Mouse (Mus musculus): ENCODE data around the gene Mcm3ap.
A peak's percentile ranks its signal among the peaks of the same experiment; 100 is the strongest.

The Mcm3ap gene

DNA sequence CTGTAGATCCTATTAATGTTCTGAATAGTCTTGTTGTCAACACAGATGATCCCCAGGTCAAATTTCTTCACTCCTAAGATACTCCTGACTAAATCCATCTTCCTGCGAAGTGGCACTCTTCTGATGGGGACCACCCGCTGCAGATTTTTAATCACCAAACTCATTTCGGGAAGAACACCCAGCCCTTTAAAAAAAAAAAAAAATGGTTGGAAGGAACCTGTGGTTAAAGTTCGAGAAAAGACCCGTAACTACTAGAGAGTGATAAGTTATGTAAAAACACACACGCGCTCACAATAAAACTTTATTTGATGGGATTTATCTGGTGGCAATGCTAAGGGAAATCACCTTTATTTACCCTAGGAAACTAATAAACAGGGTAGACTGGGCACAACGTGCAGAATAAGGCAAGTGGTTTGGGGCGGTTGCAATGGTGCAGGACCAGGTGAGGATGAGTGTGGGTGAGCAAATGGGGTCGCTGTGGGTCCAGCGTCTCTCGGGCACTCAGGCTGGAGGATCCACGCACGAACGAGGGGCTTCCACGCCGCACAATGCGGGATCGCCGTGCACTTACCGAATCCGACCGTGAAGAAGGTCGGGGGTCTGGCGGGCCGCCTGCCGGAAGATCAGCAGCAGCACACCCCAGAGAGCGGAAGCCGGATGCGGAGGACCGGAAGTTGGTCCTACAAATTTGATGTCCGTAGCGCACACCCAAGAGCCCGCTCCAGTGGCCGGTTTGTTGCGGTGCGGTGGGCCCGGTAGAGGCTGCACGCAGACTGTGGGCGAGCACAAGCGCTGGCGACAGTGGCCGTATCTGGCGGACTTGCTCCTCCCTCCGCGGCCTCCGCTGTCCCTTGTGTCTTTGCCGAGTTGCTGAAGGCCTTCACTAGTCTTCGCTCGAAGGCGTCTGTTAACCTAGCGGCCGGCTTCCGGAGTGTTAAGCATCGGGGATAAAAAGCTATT, at the start of gene Mcm3ap, which contains the start of gene Ybey:
TSS of gene Mcm3ap (plus strand) at position 725 of the 960 bp plus-strand sequence.
TSS of gene Ybey (minus strand) at position 912 of the 960 bp plus-strand sequence.
- DNase-seq, result peak; percentile 90 to 93

DNA sequence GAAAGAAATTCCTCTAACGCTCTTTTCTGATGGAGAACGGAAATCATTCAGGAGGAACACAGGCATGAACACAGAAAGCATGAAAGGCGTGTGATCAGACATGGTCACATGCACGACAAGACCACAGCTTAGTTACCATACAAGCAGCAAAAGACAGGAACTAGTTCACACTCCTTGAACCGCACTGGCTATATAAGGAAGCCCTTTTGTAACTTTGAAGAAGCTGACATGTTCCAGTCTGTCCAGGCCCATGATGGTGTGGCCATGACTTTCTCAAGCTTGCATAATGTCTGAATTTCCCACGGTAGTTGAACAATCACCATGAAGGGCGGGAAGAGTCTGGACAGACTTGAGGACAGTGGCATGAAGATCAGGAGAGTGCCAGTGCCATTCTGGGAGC, 43.1 kb upstream of the Mcm3ap start:
- DNase-seq, result no peak

DNA sequence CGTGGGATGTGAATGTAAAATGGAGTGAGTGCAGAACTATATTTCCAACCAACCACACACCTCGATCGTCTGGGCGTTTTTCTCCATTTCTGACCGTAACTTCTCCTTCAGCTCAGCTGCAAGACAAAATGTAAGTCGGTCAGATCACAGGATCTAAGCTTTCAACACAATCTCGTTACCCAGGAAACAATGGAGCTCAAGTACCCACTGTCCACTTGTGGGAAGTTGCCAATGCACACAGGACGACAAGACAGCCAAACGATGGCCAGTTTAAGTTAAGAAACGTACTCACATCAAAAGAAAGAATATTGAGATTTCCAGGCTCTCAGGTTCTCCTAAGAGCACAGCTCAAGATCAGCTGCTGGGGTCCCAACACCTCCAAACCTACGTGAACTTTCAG, 34.8 kb upstream of the Mcm3ap start:
- DNase-seq, result no peak

GRCm38 (mm10) chr10:76439107-76439890, 29.4 kb upstream of the Mcm3ap start:
- no peak for DNase-seq

GRCm38 (mm10) chr10:76440281-76440680, 28.4 kb upstream of the Mcm3ap start, which contains the start of gene AC141477.1:
TSS of gene AC141477.1 (minus strand) at chr10:76440444.
- DNase-seq, result no peak

- peak; percentile 96 to 97 for DNase-seq
These were observed 26.3 kb upstream of the Mcm3ap start, which contains the start of gene Pcnt for GRCm38 (mm10) chr10:76442178-76443088. TSS of gene Pcnt (minus strand) at chr10:76442786.

- DNase-seq, result no peak
These were observed 22.6 kb upstream of the Mcm3ap start for GRCm38 (mm10) chr10:76445996-76446681.

- DNase-seq, result no peak
These were observed 21.1 kb upstream of the Mcm3ap start for GRCm38 (mm10) chr10:76447406-76448229.

DNA sequence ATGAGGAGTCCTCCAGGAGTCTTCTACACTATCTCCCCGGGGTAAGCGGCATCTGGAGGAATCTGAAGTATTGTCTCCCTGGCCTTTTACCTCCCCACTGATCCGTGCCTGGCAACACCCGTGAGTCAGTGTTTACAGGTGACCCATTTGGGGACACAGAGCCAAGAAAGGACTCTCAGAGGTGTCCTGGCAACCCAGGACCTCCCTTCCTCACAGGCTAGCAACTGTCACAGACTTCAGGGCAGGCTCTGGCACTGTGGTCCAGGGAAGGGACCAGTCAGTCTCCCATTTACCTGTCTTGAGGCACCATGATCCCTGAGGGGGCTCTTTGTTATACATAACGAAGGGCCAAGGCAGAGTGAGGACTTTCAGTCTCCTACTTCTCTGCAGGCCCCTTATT, 19.9 kb upstream of the Mcm3ap start, which contains the start of gene 2610028H24Rik:
TSS of gene 2610028H24Rik (plus strand) at position 231 of the 400 bp plus-strand sequence.
- DNase-seq, result no peak

GRCm38 (mm10) chr10:76455289-76455688, 13.4 kb upstream of the Mcm3ap start:
- peak; percentile 62 to 67 for DNase-seq

GRCm38 (mm10) chr10:76461255-76461654, 7.5 kb upstream of the Mcm3ap start:
- DNase-seq, result no peak

DNA sequence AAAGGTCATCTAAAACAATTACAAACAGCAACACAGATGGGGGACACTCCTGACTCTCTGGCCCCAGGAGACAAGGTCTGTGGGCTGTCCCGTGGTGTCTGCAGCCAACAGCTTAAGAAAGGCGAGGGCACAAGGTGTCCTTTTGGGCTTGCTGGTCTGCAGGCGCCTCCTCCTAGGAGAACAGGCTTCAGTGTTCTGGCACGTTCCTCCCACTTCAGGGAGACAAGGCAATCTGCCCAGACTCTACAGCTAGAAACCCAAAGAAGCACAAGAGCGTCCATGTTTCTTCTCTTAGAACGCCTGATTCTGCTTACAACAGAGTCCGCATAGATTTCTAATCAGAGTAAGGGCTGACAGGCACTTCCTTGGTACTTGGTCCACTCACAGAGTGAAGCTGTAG, 6.4 kb upstream of the Mcm3ap start:
- no peak for DNase-seq

- DNase-seq, result no peak
These were observed 6.0 kb upstream of the Mcm3ap start for GRCm38 (mm10) chr10:76462721-76463120.

- no peak for DNase-seq
These were observed 5.0 kb downstream of the Mcm3ap start for GRCm38 (mm10) chr10:76473759-76474158.

GRCm38 (mm10) chr10:76480851-76481250, 12.1 kb downstream of the Mcm3ap start:
- no peak for DNase-seq

GRCm38 (mm10) chr10:76481480-76481879, 12.8 kb downstream of the Mcm3ap start:
- no peak for DNase-seq

DNA sequence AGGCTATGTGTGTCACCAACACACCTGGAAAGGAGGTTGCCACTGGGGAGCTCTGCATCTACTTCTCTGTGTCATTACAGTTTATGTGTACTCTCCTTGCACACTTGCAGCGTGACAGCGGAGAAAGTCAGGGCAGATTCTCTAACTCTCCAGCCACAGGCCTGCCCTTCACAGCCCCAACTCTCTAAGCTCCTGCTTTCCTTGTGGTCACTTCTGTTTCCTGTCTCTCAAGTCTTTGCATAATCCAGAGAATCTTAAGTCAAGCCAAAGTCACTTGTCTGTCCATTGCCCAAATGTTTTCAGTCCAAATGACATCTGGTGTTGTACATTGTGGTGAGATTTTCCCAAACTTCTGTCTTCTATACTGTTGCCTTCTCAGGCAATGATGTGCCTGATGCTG, 17.6 kb downstream of the Mcm3ap start:
- no peak for DNase-seq

DNA sequence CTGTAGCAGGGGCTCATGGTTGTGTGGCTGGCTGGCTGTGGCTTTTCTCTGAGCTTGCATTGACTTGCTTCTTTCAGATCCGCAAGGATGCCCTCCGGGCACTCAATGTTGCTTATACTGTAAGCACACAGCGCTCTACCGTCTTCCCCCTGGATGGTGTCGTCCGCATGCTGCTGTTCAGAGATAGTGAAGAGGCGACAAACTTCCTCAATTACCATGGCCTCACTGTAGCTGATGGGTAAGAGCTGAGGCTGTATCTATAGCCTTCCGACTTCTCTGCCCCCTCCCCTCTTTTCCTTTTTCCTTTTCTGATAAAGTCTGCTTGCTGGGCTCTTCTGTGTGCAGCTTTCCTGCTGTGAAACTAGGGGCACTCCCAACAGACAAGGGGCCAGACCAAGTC, 19.5 kb downstream of the Mcm3ap start:
- DNase-seq, result no peak

GRCm38 (mm10) chr10:76489205-76489604, 20.5 kb downstream of the Mcm3ap start:
- no peak for DNase-seq

DNA sequence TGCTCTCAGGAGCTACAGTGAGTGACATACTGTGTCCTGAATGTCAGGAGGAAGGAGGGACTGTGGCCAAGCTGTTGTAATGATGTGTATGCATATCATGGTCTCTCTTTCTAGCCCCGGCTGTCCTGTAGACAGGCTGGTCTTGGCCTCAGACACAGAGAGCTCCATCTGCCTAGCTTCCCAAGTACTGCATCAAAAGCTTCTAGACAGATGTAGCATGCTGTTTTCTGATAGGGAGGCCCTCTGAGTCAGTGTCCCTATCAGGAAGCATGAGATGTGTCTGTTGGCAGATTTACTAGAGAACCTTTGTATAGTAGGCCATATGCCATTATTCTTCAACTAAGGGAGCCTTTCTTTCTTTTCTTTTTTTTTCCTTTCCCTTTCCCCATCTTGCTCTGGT, 24.8 kb downstream of the Mcm3ap start:
- no peak for DNase-seq

DNA sequence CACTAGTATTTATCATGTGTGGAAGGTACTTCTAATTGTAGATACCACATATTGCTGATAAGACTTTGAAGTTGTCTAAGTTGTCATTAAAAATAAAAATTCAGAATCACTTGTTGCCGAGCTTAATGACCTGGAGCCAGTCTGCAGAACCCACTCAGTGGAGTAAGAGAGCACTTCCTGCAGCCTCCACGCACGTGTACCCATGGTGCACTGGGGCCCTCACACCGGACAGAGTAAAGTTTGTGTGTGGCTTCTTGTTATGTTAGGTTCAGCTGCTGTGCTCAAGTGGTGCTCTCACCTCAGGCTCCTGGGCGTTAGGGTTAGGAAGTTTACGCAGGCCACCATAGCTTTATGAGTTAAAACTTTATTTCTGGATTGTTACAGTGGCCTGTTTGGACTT, 26.8 kb downstream of the Mcm3ap start:
- no peak for DNase-seq

Data from B cell, adult 2 months (primary cell).